Mouse (Mus musculus) midbrain, embryonic 14.5 days (tissue): ENCODE measurements around the gene Olfr676. TPM values are rescaled to one million over a fixed set of nuclear protein-coding genes. Genes with fewer than 3 reads are reported as not detected.

Experiments used
- polyA plus RNA-seq: library from polyadenylated mRNA; unstranded; fragments of >200 nt; fragmentation: Nextera tagmentation; extraction: Ambion mirVana; gene quantifications from 2 replicates; pipeline ENCODE4 v1.2.1, GENCODE M21; 2014

The Olfr676 gene
- polyA plus RNA-seq, 1 experiment from 2014 or later = not detected

Other genes starting within 250 kb of the Olfr676 start
- not detected in 2 replicates for gene Usp17lb, start 190.1 kb upstream of the Olfr676 start, polyA plus RNA-seq
- gene Usp17la, start 175.7 kb upstream of the Olfr676 start, polyA plus RNA-seq = not detected in 2 replicates
- not detected in 2 replicates for gene Olfr665, start 154.7 kb upstream of the Olfr676 start, polyA plus RNA-seq
- gene Olfr666, start 136.7 kb upstream of the Olfr676 start, polyA plus RNA-seq = not detected in 2 replicates
- gene Olfr667, start 111.2 kb upstream of the Olfr676 start, polyA plus RNA-seq = not detected in 2 replicates
- not detected in 2 replicates for gene Olfr668, start 104.6 kb upstream of the Olfr676 start, polyA plus RNA-seq
- not detected in 2 replicates for gene Olfr669, start 98.5 kb upstream of the Olfr676 start, polyA plus RNA-seq
- gene Olfr670, start 70.1 kb upstream of the Olfr676 start, polyA plus RNA-seq = not detected in 2 replicates
- not detected in 2 replicates for gene Olfr671, start 53.6 kb upstream of the Olfr676 start, polyA plus RNA-seq
- not detected in 2 replicates for gene Olfr672, start 30.7 kb upstream of the Olfr676 start, polyA plus RNA-seq
- gene Olfr675, start 4.2 kb upstream of the Olfr676 start, polyA plus RNA-seq = not detected in 2 replicates
- gene Olfr677, start 18.7 kb downstream of the Olfr676 start, polyA plus RNA-seq = not detected in 2 replicates
- not detected in 2 replicates for gene Olfr678, start 31.8 kb downstream of the Olfr676 start, polyA plus RNA-seq
- gene Olfr679, start 48.5 kb downstream of the Olfr676 start, polyA plus RNA-seq = not detected in 2 replicates
- gene Olfr680-ps1, start 60.1 kb downstream of the Olfr676 start, polyA plus RNA-seq = not detected in 2 replicates
- not detected in 2 replicates for gene Olfr681, start 84.1 kb downstream of the Olfr676 start, polyA plus RNA-seq
- gene Olfr683, start 114.3 kb downstream of the Olfr676 start, polyA plus RNA-seq = not detected in 2 replicates
- not detected in 2 replicates for gene Olfr684, start 131.0 kb downstream of the Olfr676 start, polyA plus RNA-seq
- gene Olfr685, start 153.3 kb downstream of the Olfr676 start, polyA plus RNA-seq = not detected in 2 replicates
- gene Olfr686, start 174.8 kb downstream of the Olfr676 start, polyA plus RNA-seq = not detected in 2 replicates